In the genomic region with DNA sequence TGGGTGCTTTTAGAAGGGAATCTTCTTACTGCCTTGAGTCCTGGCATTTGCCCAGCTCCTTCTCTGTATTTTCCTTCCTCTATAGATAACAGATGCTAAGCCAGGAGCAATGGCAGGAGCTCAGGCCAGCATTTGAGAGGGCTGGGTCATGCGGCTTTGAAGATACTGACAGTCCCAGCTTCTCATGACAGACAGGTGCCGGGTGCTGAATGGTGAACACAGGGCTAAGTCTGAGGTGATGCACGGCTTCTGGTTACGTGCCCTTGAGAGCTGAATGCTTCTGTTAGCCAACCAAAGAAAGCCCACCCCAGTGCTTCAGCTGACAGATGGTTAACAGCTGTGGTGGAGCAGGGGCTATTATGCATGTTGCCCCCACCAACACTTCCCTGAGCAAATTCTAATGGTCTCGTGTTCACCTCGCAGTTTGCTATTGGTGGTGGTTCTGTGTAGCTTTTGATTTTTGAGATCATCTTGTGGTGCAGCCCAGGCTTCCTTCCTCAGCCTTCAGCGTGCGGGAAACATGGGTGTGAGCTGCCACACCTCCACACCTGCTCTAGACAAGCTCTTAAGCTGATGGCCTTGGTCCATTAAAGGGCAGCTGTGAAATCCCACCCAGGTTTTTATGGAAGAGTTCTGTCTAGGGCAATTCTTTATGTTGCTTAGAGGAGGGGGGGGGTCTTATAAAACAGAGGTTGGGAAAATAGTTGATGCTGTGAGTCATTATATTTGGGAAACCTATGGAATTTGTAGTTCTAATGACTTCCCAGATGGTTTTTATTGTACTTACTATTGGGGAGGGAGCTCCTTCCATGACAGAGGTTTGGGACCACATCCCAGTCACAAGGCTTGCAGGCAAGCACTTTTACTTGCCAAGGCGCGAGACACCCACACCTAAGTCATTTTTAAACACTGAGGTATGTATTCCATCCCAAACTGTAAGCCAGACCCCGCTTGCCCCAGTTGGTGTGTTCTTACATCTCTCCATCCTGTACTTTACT, we compare ENCODE assay signal across 13 mouse cellular contexts.
DNase-seq lines count a peak whose midpoint lies in the region; ATAC-seq lines count a peak whose summit lies in the region.
"Had no signal": no experiment of that assay in that cellular context is flagged by ENCODE, and none has a peak within 500 bp of the region (broad histone marks: within the 10 kb centered on the region; RNA-seq: fewer than 3 reads in every experiment).

No protein-coding gene starts in this region.

- no peak overlapping the region for H3K4me3 ChIP-seq in midbrain, embryonic 12.5 days
- H3K4me3 ChIP-seq in midbrain, embryonic 15.5 days, result no peak overlapping the region
- no peak overlapping the region for H3K4me3 ChIP-seq in embryonic facial prominence, embryonic 14.5 days (ENCODE audit: low read depth, low read length)
- H3K4me3 ChIP-seq in limb, embryonic 10.5 days, result no peak overlapping the region
- H3K4me3 ChIP-seq: left cerebral cortex, adult 2 months; lung, embryonic 15.5 days had no signal

- H3K9me3 ChIP-seq in midbrain, embryonic 12.5 days, result no peaks in the 10 kb centered on the region
- no peaks in the 10 kb centered on the region for H3K9me3 ChIP-seq in midbrain, embryonic 15.5 days
- no peaks in the 10 kb centered on the region for H3K9me3 ChIP-seq in embryonic facial prominence, embryonic 14.5 days (ENCODE audit: control insufficient read depth, low read length)
- no peaks in the 10 kb centered on the region for H3K9me3 ChIP-seq in limb, embryonic 10.5 days (replicated peaks)
- H3K9me3 ChIP-seq: lung, embryonic 15.5 days had no signal

- 0 out of 2 replicates have a peak, but pooled peaks cover 5% of the 10 kb centered on the region for H3K4me1 ChIP-seq in midbrain, embryonic 12.5 days
- no peaks in the 10 kb centered on the region for H3K4me1 ChIP-seq in midbrain, embryonic 15.5 days
- peaks cover 13% of the 10 kb centered on the region; the same call in 1 of the 2 replicates for H3K4me1 ChIP-seq in embryonic facial prominence, embryonic 14.5 days (ENCODE audit: control insufficient read depth, insufficient read depth, low read length)
- H3K4me1 ChIP-seq in limb, embryonic 10.5 days, result peaks cover 30% of the 10 kb centered on the region

- WGBS in midbrain, embryonic 12.5 days, result 70% methylated on average over 11 of the region's 11 CpGs
- 73% methylated on average over 11 of the region's 11 CpGs for WGBS in midbrain, embryonic 15.5 days
- 37% methylated on average over 11 of the region's 11 CpGs for WGBS in embryonic facial prominence, embryonic 14.5 days
- 59% methylated on average over 11 of the region's 11 CpGs for WGBS in limb, embryonic 10.5 days

- DNase-seq in embryonic facial prominence, embryonic 14.5 days (ENCODE audit: low spot score), result peak; percentile 85
- DNase-seq in limb, embryonic 10.5 days (ENCODE audit: low spot score), result peak; percentile 55
- no peak for DNase-seq in thymus, postnatal 25 days
- no peak for DNase-seq in thymus, postnatal 4 days
- no peak for DNase-seq in thymus, postnatal 0 days (ENCODE audit: low spot score)
- DNase-seq: cerebellum, postnatal 36 days; gastrocnemius, postnatal 10 days; kidney, postnatal 14 days had no signal

- H3K36me3 ChIP-seq in midbrain, embryonic 12.5 days, result no peaks in the 10 kb centered on the region
- no peaks in the 10 kb centered on the region for H3K36me3 ChIP-seq in midbrain, embryonic 15.5 days (replicated peaks)
- H3K36me3 ChIP-seq in embryonic facial prominence, embryonic 14.5 days (ENCODE audit: control insufficient read depth, insufficient read depth, low read length), result no peaks in the 10 kb centered on the region
- H3K36me3 ChIP-seq in limb, embryonic 10.5 days, result no peaks in the 10 kb centered on the region
- H3K36me3 ChIP-seq: lung, embryonic 15.5 days had no signal

- no peak overlapping the region for H3K27ac ChIP-seq in midbrain, embryonic 12.5 days (replicated peaks)
- H3K27ac ChIP-seq in midbrain, embryonic 15.5 days, result no peak overlapping the region
- H3K27ac ChIP-seq in embryonic facial prominence, embryonic 14.5 days (replicated peaks; ENCODE audit: low read depth, low read length), result peak overlapping the region; percentile 90
- peak overlapping the region; percentile 67; the same call in 1 of the 2 replicates for H3K27ac ChIP-seq in limb, embryonic 10.5 days
- H3K27ac ChIP-seq: left cerebral cortex, adult 2 months; lung, embryonic 15.5 days had no signal

- ATAC-seq in midbrain, embryonic 12.5 days (ENCODE audit: low FRiP score, low read depth), result peak; percentile 73
- no peak for ATAC-seq in midbrain, embryonic 15.5 days (replicated peaks)
- peak; percentile 90 for ATAC-seq in embryonic facial prominence, embryonic 14.5 days (ENCODE audit: low read depth)

- no peaks in the 10 kb centered on the region for H3K27me3 ChIP-seq in midbrain, embryonic 12.5 days
- H3K27me3 ChIP-seq in midbrain, embryonic 15.5 days (replicated peaks), result no peaks in the 10 kb centered on the region
- H3K27me3 ChIP-seq in embryonic facial prominence, embryonic 14.5 days (replicated peaks; ENCODE audit: control insufficient read depth, insufficient read depth, low read length), result no peaks in the 10 kb centered on the region
- no peaks in the 10 kb centered on the region for H3K27me3 ChIP-seq in limb, embryonic 10.5 days (ENCODE audit: low read depth, poor library complexity, severe bottlenecking)
- H3K27me3 ChIP-seq: CH12.LX; lung, embryonic 15.5 days had no signal

- no peak overlapping the region for H3K9ac ChIP-seq in midbrain, embryonic 12.5 days (replicated peaks)
- no peak overlapping the region for H3K9ac ChIP-seq in midbrain, embryonic 15.5 days
- H3K9ac ChIP-seq in embryonic facial prominence, embryonic 14.5 days (ENCODE audit: low read depth, low read length), result no peak overlapping the region
- H3K9ac ChIP-seq: lung, embryonic 15.5 days had no signal

- H3K4me2 ChIP-seq in midbrain, embryonic 12.5 days (replicated peaks), result no peak overlapping the region
- H3K4me2 ChIP-seq in midbrain, embryonic 15.5 days, result no peak overlapping the region
- no peak overlapping the region for H3K4me2 ChIP-seq in embryonic facial prominence, embryonic 14.5 days (ENCODE audit: low read depth, low read length)
- H3K4me2 ChIP-seq: lung, embryonic 15.5 days had no signal

Comparison
In these comparisons a context has a peak if more than half of its experiments do, and no peak if none do; other contexts are left out.
1. H3K27ac ChIP-seq: peak in embryonic facial prominence, embryonic 14.5 days (single experiment) and limb, embryonic 10.5 days (single experiment); none in midbrain, embryonic 12.5 days (single experiment) and midbrain, embryonic 15.5 days (single experiment).
2. DNase-seq: peak in embryonic facial prominence, embryonic 14.5 days (single experiment) and limb, embryonic 10.5 days (single experiment); none in thymus, postnatal 25 days (single experiment), thymus, postnatal 4 days (single experiment) and thymus, postnatal 0 days (single experiment).